Mouse (Mus musculus) intestine, embryonic 14.5 days (tissue): ENCODE measurements at regions not wholly inside any gene's neighbourhood (a gene's known extent, or its start where the extent isn't known, plus 50 kb on each side); places are given as distances from the start of the nearest gene placed in this dataset.

Source experiments
- ATAC-seq: fragments of 200-750 bp; cut with Nextera tagmentation; replicated peaks from 2 replicates; pipeline ENCODE4 v1.8.0; 2017; ENCODE audit warnings: low read depth, moderate number of reproducible peaks, moderate TSS enrichment, moderate library complexity; ENCODE audit not compliant: low FRiP score, low TSS enrichment
- DNase-seq: peaks from one replicate; pipeline ENCODE4 v3.0.0-alpha.2; 2018; ENCODE audit warnings: low spot score
- H3K27ac ChIP-seq: fragments of 300-500 bp; sonication (generic); 2 replicates; pipeline ENCODE4 v1.5.1; 2014; ENCODE audit warnings: low read depth, mild to moderate bottlenecking, control low read depth
- H3K27me3 ChIP-seq: fragments of 300-500 bp; sonication (generic); replicated peaks from 2 replicates; pipeline ENCODE4 v1.6.1; 2014; ENCODE audit warnings: low read length, control low read depth; ENCODE audit not compliant: control insufficient read depth, insufficient read depth
- H3K36me3 ChIP-seq: fragments of 300-500 bp; sonication (generic); 2 replicates; pipeline ENCODE4 v1.6.1; 2014; ENCODE audit warnings: low read length, control low read depth; ENCODE audit not compliant: control insufficient read depth, insufficient read depth
- H3K4me1 ChIP-seq: fragments of 300-500 bp; sonication (generic); replicated peaks from 2 replicates; pipeline ENCODE4 v1.6.1; 2014; ENCODE audit warnings: low read length, control low read depth, mixed read lengths; ENCODE audit not compliant: control insufficient read depth, insufficient read depth
- H3K4me2 ChIP-seq: fragments of 300-500 bp; sonication (generic); 2 replicates; pipeline ENCODE4 v1.6.1; 2014; ENCODE audit warnings: low read length
- H3K4me3 ChIP-seq: fragments of 300-500 bp; sonication (generic); 2 replicates; pipeline ENCODE4 v1.5.1; 2014; ENCODE audit warnings: low read depth, low read length, control low read depth, mixed read lengths
- H3K9ac ChIP-seq: fragments of 300-500 bp; sonication (generic); 2 replicates; pipeline ENCODE4 v1.6.1; 2014; ENCODE audit warnings: mild to moderate bottlenecking, low read length
- H3K9me3 ChIP-seq: fragments of 300-500 bp; sonication (generic); 2 replicates; pipeline ENCODE4 v1.6.1; 2016; ENCODE audit warnings: low read length, control low read depth; ENCODE audit not compliant: control insufficient read depth
- WGBS: fragments of 180-500 bp; shearing (Covaris S2); extraction: QIAGEN DNeasy Blood & Tissue Kit; methylation state at CpG from one replicate; pipeline ENCODE4 v1.1.7; 2014; 5-methylcytosine and 5-hydroxymethylcytosine counted together

- 61% methylated on average over 4 of the region's 4 CpGs for WGBS
- DNase-seq (no peak), ATAC-seq (no peak)
- Histone ChIP-seq H3K27me3 (no peaks in the 10 kb centered on the region), H3K4me3 (no peak overlapping the region), H3K9me3 (no peaks in the 10 kb centered on the region), H3K4me2 (no peak overlapping the region), H3K36me3 (no peaks in the 10 kb centered on the region), H3K9ac (no peak overlapping the region), H3K4me1 (no peaks in the 10 kb centered on the region), H3K27ac (no peak overlapping the region)
Measured at GRCm38 (mm10) chr13:94619511-94619910, 169.2 kb upstream of the Tbca start.

- Histone ChIP-seq H3K4me1 (no peaks in the 10 kb centered on the region), H3K4me3 (no peak overlapping the region)
Measured at GRCm38 (mm10) chr13:94630055-94630454, 158.7 kb upstream of the Tbca start.

GRCm38 (mm10) chr13:94630685-94631084 is 158.0 kb upstream of the Tbca start:
- H3K9ac ChIP-seq, result no peak overlapping the region
- no peaks in the 10 kb centered on the region for H3K27me3 ChIP-seq
- DNase-seq, result no peak
- H3K4me3 ChIP-seq, result no peak overlapping the region
- no peaks in the 10 kb centered on the region for H3K36me3 ChIP-seq
- no peak for ATAC-seq
- no peaks in the 10 kb centered on the region for H3K4me1 ChIP-seq
- no peak overlapping the region for H3K4me2 ChIP-seq
- H3K9me3 ChIP-seq, result no peaks in the 10 kb centered on the region
- no peak overlapping the region for H3K27ac ChIP-seq
- 90% methylated on average over 6 of the region's 6 CpGs for WGBS

More at GRCm38 (mm10) chr13:94630055-94630454, 158.7 kb upstream of the Tbca start:
- no peaks in the 10 kb centered on the region for H3K9me3 ChIP-seq
- H3K9ac ChIP-seq, result no peak overlapping the region
- 81% methylated on average over 1 of the region's 1 CpGs for WGBS
- DNase-seq (no peak), ATAC-seq (no peak)
- no peak overlapping the region for H3K4me2 ChIP-seq
- H3K36me3 ChIP-seq, result no peaks in the 10 kb centered on the region
- H3K27ac ChIP-seq, result no peak overlapping the region
- no peaks in the 10 kb centered on the region for H3K27me3 ChIP-seq

- Histone ChIP-seq H3K4me2 (no peak overlapping the region), H3K4me3 (no peak overlapping the region), H3K9me3 (no peaks in the 10 kb centered on the region), H3K27ac (no peak overlapping the region), H3K27me3 (no peaks in the 10 kb centered on the region), H3K9ac (no peak overlapping the region), H3K36me3 (no peaks in the 10 kb centered on the region), H3K4me1 (no peaks in the 10 kb centered on the region)
- WGBS, result 54% methylated on average over 5 of the region's 5 CpGs
- DNase-seq (no peak), ATAC-seq (no peak)
Measured at GRCm38 (mm10) chr13:94632730-94633129, 156.0 kb upstream of the Tbca start.

GRCm38 (mm10) chr13:94640336-94640735 is 148.4 kb upstream of the Tbca start:
- 83% methylated on average over 5 of the region's 5 CpGs for WGBS
- H3K27ac ChIP-seq, result no peak overlapping the region
- no peak overlapping the region for H3K4me2 ChIP-seq
- H3K4me1 ChIP-seq, result no peaks in the 10 kb centered on the region
- H3K9me3 ChIP-seq, result no peaks in the 10 kb centered on the region
- H3K9ac ChIP-seq, result no peak overlapping the region
- no peak overlapping the region for H3K4me3 ChIP-seq
- ATAC-seq (no peak), DNase-seq (peak; percentile 42)
- no peaks in the 10 kb centered on the region for H3K36me3 ChIP-seq
- no peaks in the 10 kb centered on the region for H3K27me3 ChIP-seq

GRCm38 (mm10) chr13:94645241-94646206 is 143.2 kb upstream of the Tbca start:
- no peak for ATAC-seq
- Histone ChIP-seq H3K4me3 (no peak overlapping the region), H3K27ac (no peak overlapping the region), H3K36me3 (no peaks in the 10 kb centered on the region), H3K9ac (no peak overlapping the region), H3K9me3 (no peaks in the 10 kb centered on the region), H3K27me3 (no peaks in the 10 kb centered on the region), H3K4me1 (no peaks in the 10 kb centered on the region), H3K4me2 (no peak overlapping the region)
- 71% methylated on average over 19 of the region's 19 CpGs for WGBS
- DNase-seq, result peak; percentile 45

- no peak for DNase-seq
- ATAC-seq, result no peak
- 79% methylated on average over 2 of the region's 2 CpGs for WGBS
- Histone ChIP-seq H3K4me1 (no peaks in the 10 kb centered on the region), H3K9me3 (no peaks in the 10 kb centered on the region), H3K27me3 (no peaks in the 10 kb centered on the region), H3K9ac (no peak overlapping the region), H3K36me3 (no peaks in the 10 kb centered on the region), H3K4me3 (no peak overlapping the region), H3K27ac (no peak overlapping the region), H3K4me2 (no peak overlapping the region)
Measured at GRCm38 (mm10) chr13:94646326-94646725, 142.4 kb upstream of the Tbca start.

GRCm38 (mm10) chr13:94646781-94647555 is 141.7 kb upstream of the Tbca start:
- Histone ChIP-seq H3K4me1 (no peaks in the 10 kb centered on the region), H3K36me3 (no peaks in the 10 kb centered on the region), H3K27me3 (no peaks in the 10 kb centered on the region), H3K9me3 (no peaks in the 10 kb centered on the region), H3K4me3 (no peak overlapping the region), H3K9ac (no peak overlapping the region), H3K4me2 (no peak overlapping the region), H3K27ac (no peak overlapping the region)
- DNase-seq, result peak; percentile 43
- no peak for ATAC-seq
- 62% methylated on average over 12 of the region's 12 CpGs for WGBS
